Mouse (Mus musculus): ENCODE data around the gene Slco2b1. TPM values are rescaled to one million over a fixed set of nuclear protein-coding genes. Genes with fewer than 3 reads are reported as not detected.

Slco2b1 gene
- polyA plus RNA-seq, 1 experiment from 2014 or later, result 2.2 TPM

DNA sequence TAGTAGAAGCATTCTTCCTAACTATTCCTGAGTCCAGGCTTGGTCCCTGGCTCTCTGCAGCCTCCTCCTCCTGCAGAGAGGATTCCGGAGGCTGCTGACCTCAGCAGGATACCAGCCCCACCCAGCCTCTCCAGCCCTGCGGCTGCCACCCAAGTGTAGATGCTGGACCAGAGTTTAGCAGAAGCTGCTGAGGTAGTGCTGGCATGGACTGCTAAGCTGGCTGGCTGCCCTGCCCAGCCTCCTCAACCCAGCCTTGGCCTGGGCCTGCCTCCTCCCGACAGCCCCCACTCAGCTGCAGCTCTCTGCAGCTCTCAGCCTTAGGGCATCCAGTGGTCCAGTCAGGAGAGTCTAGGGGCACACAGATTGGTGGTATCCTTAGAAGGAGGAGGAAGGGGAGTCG is 69.9 kb downstream of the Slco2b1 start:
- Histone ChIP-seq H3K27me3 (replicated peaks; ENCODE audit: control insufficient read depth, insufficient read depth, low read length) (0 out of 2 replicates have a peak, but pooled peaks cover 17% of the 10 kb centered on the region), H3K9ac (ENCODE audit: low read depth, low read length) (no peak overlapping the region), H3K9me3 (ENCODE audit: control insufficient read depth) (no peaks in the 10 kb centered on the region), H3K4me3 (ENCODE audit: low read depth, low read length) (no peak overlapping the region), H3K4me1 (replicated peaks; ENCODE audit: control insufficient read depth, insufficient read depth, low read length) (no peaks in the 10 kb centered on the region), H3K4me2 (replicated peaks; ENCODE audit: low read depth) (no peak overlapping the region), H3K36me3 (ENCODE audit: control insufficient read depth, insufficient read depth) (no peaks in the 10 kb centered on the region), H3K27ac (ENCODE audit: low read depth, low read length) (no peak overlapping the region)
- TF ChIP-seq CTCF (IDR thresholded peaks at IDR 0.05; ENCODE audit: low read depth), result no peak
- no peak for ATAC-seq
- 55% methylated on average over 4 of the region's 4 CpGs for WGBS

DNA sequence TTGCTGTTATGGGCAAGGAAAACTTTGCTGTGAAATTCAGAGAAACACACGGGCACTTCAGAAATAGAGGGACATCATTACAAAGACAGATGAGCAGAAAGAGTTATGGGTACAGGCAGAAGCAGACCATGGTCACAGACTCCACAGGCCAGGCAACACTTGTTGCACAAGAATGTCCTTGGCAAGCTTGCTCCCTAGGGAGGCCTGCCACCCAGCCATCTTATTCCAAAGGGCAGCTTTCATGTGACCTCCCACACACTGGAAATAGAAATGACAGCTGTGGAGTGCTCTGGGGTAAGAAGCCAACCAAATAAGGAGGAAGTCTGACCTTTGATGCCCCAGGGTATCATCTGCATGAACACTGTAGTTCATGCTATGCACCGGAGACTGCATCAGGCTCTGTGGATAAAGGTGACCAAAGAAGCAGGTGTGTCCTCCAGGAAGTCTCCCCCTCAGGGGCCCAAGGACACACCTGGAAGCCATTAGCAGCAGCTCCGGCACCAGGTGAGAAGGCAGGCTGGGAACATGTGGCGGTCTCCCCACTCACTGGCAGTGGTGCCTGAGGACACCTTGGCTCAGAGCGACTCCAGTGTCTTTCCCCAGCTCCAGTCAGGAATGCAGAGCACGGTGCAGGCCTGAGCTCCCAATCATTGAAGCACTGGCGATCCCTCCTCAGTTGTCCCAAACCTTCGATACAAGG is 77.0 kb downstream of the Slco2b1 start:
- no peaks in the 10 kb centered on the region for H3K36me3 ChIP-seq (ENCODE audit: control insufficient read depth, insufficient read depth)
- no peaks in the 10 kb centered on the region for H3K9me3 ChIP-seq (ENCODE audit: control insufficient read depth)
- H3K4me2 ChIP-seq (replicated peaks; ENCODE audit: low read depth), result no peak overlapping the region
- H3K4me1 ChIP-seq (replicated peaks; ENCODE audit: control insufficient read depth, insufficient read depth, low read length), result no peaks in the 10 kb centered on the region
- H3K27me3 ChIP-seq (replicated peaks; ENCODE audit: control insufficient read depth, insufficient read depth, low read length), result peaks cover 23% of the 10 kb centered on the region
- TF ChIP-seq CTCF (IDR thresholded peaks at IDR 0.05; ENCODE audit: low read depth), result no peak
- no peak overlapping the region for H3K27ac ChIP-seq (ENCODE audit: low read depth, low read length)
- no peak overlapping the region for H3K4me3 ChIP-seq (ENCODE audit: low read depth, low read length)
- ATAC-seq, result peak; percentile 25; the same call in 1 of the 2 replicates
- no peak overlapping the region for H3K9ac ChIP-seq (ENCODE audit: low read depth, low read length)
- WGBS, result 67% methylated on average over 8 of the region's 8 CpGs

DNA sequence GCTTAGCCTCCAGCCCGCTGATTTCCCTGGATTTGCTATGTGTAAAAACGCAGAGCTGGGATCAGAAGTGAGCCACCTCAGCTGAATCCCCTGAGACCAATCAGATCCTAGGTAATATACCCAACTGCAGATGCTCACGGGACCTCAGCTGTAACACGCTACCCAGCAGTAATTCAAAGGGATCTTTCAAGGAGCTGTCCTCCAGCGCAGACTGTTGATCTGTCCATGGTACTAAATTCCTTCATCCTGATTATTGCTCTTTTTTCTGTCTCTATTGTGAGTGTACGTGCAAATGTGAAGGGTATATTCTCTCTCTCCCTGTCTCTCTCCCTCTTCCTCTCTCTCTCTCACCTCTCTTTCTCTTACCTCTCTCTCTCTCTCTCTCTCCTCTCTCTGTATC is 78.9 kb downstream of the Slco2b1 start:
- Histone ChIP-seq H3K36me3 (ENCODE audit: control insufficient read depth, insufficient read depth) (no peaks in the 10 kb centered on the region), H3K27me3 (replicated peaks; ENCODE audit: control insufficient read depth, insufficient read depth, low read length) (peaks cover 41% of the 10 kb centered on the region), H3K9ac (ENCODE audit: low read depth, low read length) (no peak overlapping the region), H3K9me3 (ENCODE audit: control insufficient read depth) (no peaks in the 10 kb centered on the region), H3K27ac (ENCODE audit: low read depth, low read length) (no peak overlapping the region), H3K4me1 (replicated peaks; ENCODE audit: control insufficient read depth, insufficient read depth, low read length) (no peaks in the 10 kb centered on the region), H3K4me2 (replicated peaks; ENCODE audit: low read depth) (no peak overlapping the region), H3K4me3 (ENCODE audit: low read depth, low read length) (no peak overlapping the region)
- no peak for TF ChIP-seq CTCF (IDR thresholded peaks at IDR 0.05; ENCODE audit: low read depth)
- ATAC-seq, result no peak
- 12% methylated on average over 6 of the region's 6 CpGs for WGBS

DNA sequence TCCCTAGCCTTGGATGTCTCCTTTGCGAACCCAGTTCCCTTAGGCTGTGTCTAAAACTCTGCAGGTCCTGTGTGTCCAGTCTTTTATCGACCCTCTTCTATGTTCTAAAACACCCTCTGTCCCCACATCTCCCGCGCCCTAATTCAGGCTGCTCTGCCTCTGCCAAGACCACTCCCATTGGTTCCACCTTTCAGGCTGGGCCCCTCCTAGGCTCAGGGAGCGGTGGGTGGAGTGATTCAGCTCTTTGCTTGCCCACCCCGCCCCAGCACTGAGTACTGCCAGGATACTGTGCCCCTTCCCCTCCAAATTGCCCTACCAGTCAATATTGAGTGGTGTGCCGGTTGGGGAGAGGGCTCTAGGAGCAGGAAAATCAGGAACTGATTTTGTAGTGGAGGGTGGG is 83.8 kb downstream of the Slco2b1 start:
- 6% methylated on average over 7 of the region's 7 CpGs for WGBS

DNA sequence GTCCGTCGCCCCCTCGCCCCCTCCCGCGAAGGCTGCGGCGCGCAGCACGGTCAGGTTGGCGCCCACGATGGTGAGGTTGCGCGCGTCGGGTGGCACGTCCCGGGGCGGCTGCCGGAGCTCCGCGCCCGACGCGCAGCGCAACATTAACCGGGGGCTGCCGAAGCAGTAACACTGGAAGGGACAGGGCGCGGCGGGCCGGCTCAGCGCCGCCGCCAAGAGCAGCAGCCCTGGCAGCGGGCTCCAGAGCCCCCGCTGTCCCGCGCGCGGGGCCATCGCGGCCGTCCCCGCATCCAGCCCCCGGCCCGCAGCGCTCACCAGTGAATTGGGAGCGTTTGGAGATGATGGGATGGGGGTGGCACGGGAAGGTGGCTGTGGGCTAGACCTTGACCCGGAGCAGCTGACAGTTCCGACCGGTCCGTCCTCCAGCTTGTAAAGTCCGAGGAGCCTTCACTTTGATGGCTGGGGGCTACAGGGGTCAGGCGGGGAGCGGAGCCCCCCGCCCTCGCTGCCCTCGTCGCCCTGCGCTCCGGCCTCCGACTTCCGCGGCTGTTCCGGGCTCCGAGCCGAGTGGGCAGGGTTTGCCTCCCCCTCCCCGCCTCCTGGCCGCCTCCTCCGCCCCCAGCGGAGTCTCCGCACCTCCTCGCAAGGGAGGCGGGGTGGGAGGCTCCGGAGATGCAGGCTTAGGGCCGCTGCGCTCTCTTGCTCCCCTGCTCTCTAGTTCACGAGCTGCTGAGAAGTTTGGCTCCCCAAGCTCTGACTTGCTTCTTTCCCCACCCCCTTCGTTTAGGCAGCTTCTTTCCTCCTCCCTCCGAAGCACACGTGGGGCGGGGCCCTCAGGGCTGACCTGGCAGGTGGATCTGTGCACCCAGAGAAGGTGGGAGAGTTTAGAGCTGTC is 84.5 kb downstream of the Slco2b1 start, which contains the start of gene Tpbgl:
Gene Tpbgl, minus strand, starts transcription at position 728 of the 895 bp plus-strand sequence.
- ATAC-seq, result no peak
- H3K27me3 ChIP-seq (replicated peaks; ENCODE audit: control insufficient read depth, insufficient read depth, low read length), result peaks cover 61% of the 10 kb centered on the region

More for the DNA sequence above, 83.8 kb downstream of the Slco2b1 start:
- H3K27me3 ChIP-seq (replicated peaks; ENCODE audit: control insufficient read depth, insufficient read depth, low read length), result peaks cover 67% of the 10 kb centered on the region
- no peak overlapping the region for H3K4me2 ChIP-seq (replicated peaks; ENCODE audit: low read depth)
- no peak for TF ChIP-seq CTCF (IDR thresholded peaks at IDR 0.05; ENCODE audit: low read depth)
- ATAC-seq, result no peak
- H3K9ac ChIP-seq (ENCODE audit: low read depth, low read length), result no peak overlapping the region
- peaks cover 6% of the 10 kb centered on the region; the same call in 1 of the 2 replicates for H3K4me1 ChIP-seq (replicated peaks; ENCODE audit: control insufficient read depth, insufficient read depth, low read length)
- no peaks in the 10 kb centered on the region for H3K36me3 ChIP-seq (ENCODE audit: control insufficient read depth, insufficient read depth)
- no peak overlapping the region for H3K27ac ChIP-seq (ENCODE audit: low read depth, low read length)
- H3K9me3 ChIP-seq (ENCODE audit: control insufficient read depth), result no peaks in the 10 kb centered on the region
- H3K4me3 ChIP-seq (ENCODE audit: low read depth, low read length), result no peak overlapping the region; the same call in 1 of the 2 replicates

More for the DNA sequence above, 84.5 kb downstream of the Slco2b1 start, which contains the start of gene Tpbgl:
- H3K9me3 ChIP-seq (ENCODE audit: control insufficient read depth), result no peaks in the 10 kb centered on the region
- H3K36me3 ChIP-seq (ENCODE audit: control insufficient read depth, insufficient read depth), result no peaks in the 10 kb centered on the region
- H3K27ac ChIP-seq (ENCODE audit: low read depth, low read length), result no peak within 1 kb of the TSS
- peak within 1 kb of the TSS; percentile 82 for H3K4me2 ChIP-seq (replicated peaks; ENCODE audit: low read depth)
- TF ChIP-seq CTCF (IDR thresholded peaks at IDR 0.05; ENCODE audit: low read depth), result no peak
- H3K9ac ChIP-seq (ENCODE audit: low read depth, low read length), result no peak within 1 kb of the TSS
- peak within 1 kb of the TSS; percentile 46 for H3K4me3 ChIP-seq (ENCODE audit: low read depth, low read length)
- H3K4me1 ChIP-seq (replicated peaks; ENCODE audit: control insufficient read depth, insufficient read depth, low read length), result peaks cover 6% of the 10 kb centered on the region; the same call in 1 of the 2 replicates
- under 1% methylated on average over 83 of the region's 83 CpGs for WGBS

Measured in intestine, postnatal 0 days (tissue).